Mouse (Mus musculus) midbrain, embryonic 11.5 days (tissue): ENCODE measurements around the gene Olfr437. TPM values are rescaled to one million over a fixed set of nuclear protein-coding genes. Genes with fewer than 3 reads are reported as not detected.
"Not testable (repeated sequence)": the region's sequence is repeated elsewhere in the genome, so short reads cannot be mapped to it uniquely, and the experiment has no call there.

Experiments used
- ATAC-seq: fragments of 200-750 bp; cut with Nextera tagmentation; 2 replicates; pipeline ENCODE4 v1.8.0; 2017; ENCODE audit warnings: moderate TSS enrichment, moderate library complexity; ENCODE audit not compliant: low FRiP score
- DNase-seq: peaks from one replicate; pipeline ENCODE4 v3.0.0; 2015; ENCODE audit warnings: low spot score; ENCODE audit errors: missing footprints
- H3K27ac ChIP-seq: fragments of 300-500 bp; sonication (generic); 2 replicates; pipeline ENCODE4 v1.5.1; 2014; ENCODE audit warnings: low read depth, low read length
- H3K27me3 ChIP-seq: fragments of 300-500 bp; sonication (generic); 2 replicates; pipeline ENCODE4 v1.6.1; 2014; ENCODE audit warnings: mild to moderate bottlenecking, low read length, moderate library complexity, mixed read lengths; ENCODE audit not compliant: control insufficient read depth, insufficient read depth
- H3K36me3 ChIP-seq: fragments of 300-500 bp; sonication (generic); 2 replicates; pipeline ENCODE4 v1.6.1; 2014; ENCODE audit warnings: mild to moderate bottlenecking, low read length, moderate library complexity, mixed read lengths; ENCODE audit not compliant: control insufficient read depth, insufficient read depth
- H3K4me1 ChIP-seq: fragments of 300-500 bp; sonication (generic); 2 replicates; pipeline ENCODE4 v1.6.1; 2014; ENCODE audit warnings: low read length; ENCODE audit not compliant: control insufficient read depth, insufficient read depth
- H3K4me2 ChIP-seq: fragments of 300-500 bp; sonication (generic); 2 replicates; pipeline ENCODE4 v1.6.1; 2014; ENCODE audit warnings: mild to moderate bottlenecking, moderate library complexity
- H3K4me3 ChIP-seq: fragments of 300-500 bp; sonication (generic); 2 replicates; pipeline ENCODE4 v1.5.1; 2014; ENCODE audit warnings: low read depth, low read length
- H3K9ac ChIP-seq: fragments of 300-500 bp; sonication (generic); 2 replicates; pipeline ENCODE4 v1.6.1; 2014; ENCODE audit warnings: low read length
- H3K9me3 ChIP-seq: fragments of 300-500 bp; sonication (generic); 2 replicates; pipeline ENCODE4 v1.6.1; 2016; ENCODE audit warnings: low read length; ENCODE audit not compliant: control insufficient read depth
- WGBS: fragments of 180-500 bp; shearing (Covaris S2); extraction: QIAGEN DNeasy Blood & Tissue Kit; methylation state at CpG from one replicate; pipeline ENCODE4 v1.1.7; 2014; 5-methylcytosine and 5-hydroxymethylcytosine counted together
- polyA plus RNA-seq: library from polyadenylated mRNA; unstranded; fragments of >200 nt; fragmentation: Nextera tagmentation; extraction: Ambion mirVana; gene quantifications from 2 replicates; pipeline ENCODE4 v1.2.1, GENCODE M21; 2014

Olfr437 gene
- polyA plus RNA-seq, 1 experiment from 2014 or later, result not detected

DNA sequence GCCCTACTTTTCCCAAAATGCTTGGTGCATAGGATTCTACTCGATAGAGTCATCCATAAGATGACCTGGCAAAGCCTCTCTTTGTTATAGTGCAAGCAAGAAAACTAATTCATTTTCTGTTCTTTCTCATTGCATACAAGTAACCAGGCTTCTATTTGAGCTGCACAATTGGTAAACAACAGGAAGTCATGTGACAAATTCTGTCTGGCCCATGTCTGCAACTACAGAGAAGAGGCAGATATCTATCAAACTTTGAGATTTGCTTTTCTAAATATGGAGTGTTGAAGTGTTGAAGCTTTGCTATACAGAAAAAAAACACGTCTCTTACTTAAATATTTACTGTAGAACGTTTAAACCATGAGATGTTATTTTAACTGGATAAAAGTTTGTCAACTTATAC, 35.0 kb downstream of the Olfr437 start:
- no peak for DNase-seq
- no peak for ATAC-seq

GRCm38 (mm10) chr6:43202786-43203185, 39.7 kb downstream of the Olfr437 start:
- Histone ChIP-seq H3K4me2 (no peak overlapping the region), H3K27me3 (no peaks in the 10 kb centered on the region), H3K36me3 (no peaks in the 10 kb centered on the region), H3K27ac (no peak overlapping the region), H3K4me1 (no peaks in the 10 kb centered on the region), H3K9ac (no peak overlapping the region), H3K4me3 (no peak overlapping the region), H3K9me3 (no peaks in the 10 kb centered on the region)
- ATAC-seq (no peak), DNase-seq (no peak)

More for the DNA sequence above, 35.0 kb downstream of the Olfr437 start:
- WGBS, result 84% methylated on average over 3 of the region's 3 CpGs
- no peak overlapping the region for H3K9ac ChIP-seq
- H3K9me3 ChIP-seq, result no peaks in the 10 kb centered on the region
- H3K4me3 ChIP-seq, result no peak overlapping the region
- no peaks in the 10 kb centered on the region for H3K4me1 ChIP-seq
- no peak overlapping the region for H3K4me2 ChIP-seq
- H3K36me3 ChIP-seq, result no peaks in the 10 kb centered on the region
- H3K27ac ChIP-seq, result no peak overlapping the region
- H3K27me3 ChIP-seq, result no peaks in the 10 kb centered on the region

DNA sequence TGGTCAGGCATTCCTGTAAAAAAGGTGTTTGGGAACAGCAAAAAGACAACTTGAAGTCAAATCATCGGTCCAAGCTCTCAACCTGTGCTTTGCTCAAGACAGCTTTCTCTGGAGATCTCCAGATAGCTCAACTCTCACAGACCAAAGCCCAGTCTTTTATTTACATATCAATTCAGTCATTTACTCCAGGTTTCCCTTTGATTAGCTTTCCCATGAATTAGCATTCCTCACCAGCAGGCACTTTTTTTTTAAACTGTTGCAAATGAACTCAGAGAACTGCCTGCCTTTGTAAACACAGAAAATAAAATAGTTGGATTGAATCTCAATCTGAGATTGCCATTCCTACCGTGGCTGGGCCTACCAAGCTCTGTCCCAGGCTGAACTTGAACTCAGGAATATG, 42.3 kb downstream of the Olfr437 start:
- ATAC-seq, result no peak
- Histone ChIP-seq H3K9ac (no peak overlapping the region), H3K36me3 (no peaks in the 10 kb centered on the region), H3K4me3 (no peak overlapping the region), H3K4me1 (no peaks in the 10 kb centered on the region), H3K9me3 (no peaks in the 10 kb centered on the region), H3K27ac (no peak overlapping the region), H3K4me2 (no peak overlapping the region), H3K27me3 (no peaks in the 10 kb centered on the region)
- no peak for DNase-seq
- WGBS, result 45% methylated on average over 2 of the region's 2 CpGs

GRCm38 (mm10) chr6:43212873-43213272, 49.8 kb downstream of the Olfr437 start, which contains the start of gene Olfr434:
Gene Olfr434, plus strand, starts transcription at chr6:43213021.
- H3K9ac ChIP-seq, H3K27me3 ChIP-seq, H3K36me3 ChIP-seq, H3K4me1 ChIP-seq, ATAC-seq, H3K4me2 ChIP-seq, H3K27ac ChIP-seq, H3K4me3 ChIP-seq, DNase-seq, H3K9me3 ChIP-seq: not testable (repeated sequence)

Other genes starting within 250 kb of the Olfr437 start
- gene Olfr446, start 241.9 kb upstream of the Olfr437 start, polyA plus RNA-seq, result not detected in 2 replicates
- gene Olfr444, start 214.2 kb upstream of the Olfr437 start, polyA plus RNA-seq, result not detected in 2 replicates
- gene Olfr441, start 56.9 kb upstream of the Olfr437 start, polyA plus RNA-seq, result not detected in 2 replicates
- not detected in 2 replicates for gene Olfr237-ps1, start 16.7 kb upstream of the Olfr437 start, polyA plus RNA-seq
- not detected in 2 replicates for gene Olfr13, start 8.9 kb downstream of the Olfr437 start, polyA plus RNA-seq
- not detected in 2 replicates for gene Olfr435, start 33.9 kb downstream of the Olfr437 start, polyA plus RNA-seq
- not detected in 2 replicates for gene Olfr434, start 49.7 kb downstream of the Olfr437 start, polyA plus RNA-seq
- not detected in 2 replicates for gene Olfr47, start 68.2 kb downstream of the Olfr437 start, polyA plus RNA-seq
- gene Arhgef5, start 102.3 kb downstream of the Olfr437 start, polyA plus RNA-seq, result 2.7 and 2.8 TPM in 2 replicates
- not detected in 2 replicates for gene Nobox, start 146.3 kb downstream of the Olfr437 start, polyA plus RNA-seq